Mouse (Mus musculus): ENCODE data around the gene Mpv17l2. TPM values are rescaled to one million over a fixed set of nuclear protein-coding genes. Genes with fewer than 3 reads are reported as not detected.
A peak's percentile ranks its signal among the peaks of the same experiment; 100 is the strongest.

The Mpv17l2 gene
- polyA plus RNA-seq, 1 experiment, result not detected

DNA sequence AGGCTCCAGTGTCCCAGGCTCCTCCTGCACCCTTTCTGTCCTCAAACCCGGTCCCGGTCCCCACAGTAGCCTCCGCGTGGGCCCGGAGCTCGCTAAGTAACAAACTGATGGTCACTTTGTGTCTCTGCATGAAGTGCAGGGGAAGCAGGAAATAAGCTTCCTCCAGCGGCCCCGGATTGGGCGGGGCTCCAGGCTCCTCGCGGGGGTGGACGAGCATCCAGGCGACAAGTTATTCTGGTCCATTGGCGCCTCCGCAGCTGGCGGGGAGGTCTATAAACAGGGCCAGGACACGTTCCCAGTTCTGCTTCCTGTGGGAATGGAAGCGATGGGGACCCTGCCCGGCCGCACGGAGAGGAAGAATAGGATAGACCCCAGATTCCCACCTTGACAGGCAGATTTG lies 7.6 kb downstream of the Mpv17l2 start:
- Histone ChIP-seq H3K27ac (ENCODE audit: insufficient read depth, low read depth, low read length) (peak overlapping the region; percentile 92), H3K4me3 (ENCODE audit: insufficient read depth, low read depth, low read length) (peak overlapping the region; percentile 12; the same call in 1 of the 2 replicates), H3K4me1 (ENCODE audit: control insufficient read depth, insufficient read depth, low read length) (peaks cover 41% of the 10 kb centered on the region)
- 14% methylated on average over 21 of the region's 21 CpGs for WGBS
- TF ChIP-seq CTCF (IDR thresholded peaks at IDR 0.05; ENCODE audit: insufficient read depth, low read depth, low read length), result no peak
- TF ChIP-seq POLR2A (IDR thresholded peaks at IDR 0.05; ENCODE audit: insufficient read depth, low read depth, low read length), result no peak

DNA sequence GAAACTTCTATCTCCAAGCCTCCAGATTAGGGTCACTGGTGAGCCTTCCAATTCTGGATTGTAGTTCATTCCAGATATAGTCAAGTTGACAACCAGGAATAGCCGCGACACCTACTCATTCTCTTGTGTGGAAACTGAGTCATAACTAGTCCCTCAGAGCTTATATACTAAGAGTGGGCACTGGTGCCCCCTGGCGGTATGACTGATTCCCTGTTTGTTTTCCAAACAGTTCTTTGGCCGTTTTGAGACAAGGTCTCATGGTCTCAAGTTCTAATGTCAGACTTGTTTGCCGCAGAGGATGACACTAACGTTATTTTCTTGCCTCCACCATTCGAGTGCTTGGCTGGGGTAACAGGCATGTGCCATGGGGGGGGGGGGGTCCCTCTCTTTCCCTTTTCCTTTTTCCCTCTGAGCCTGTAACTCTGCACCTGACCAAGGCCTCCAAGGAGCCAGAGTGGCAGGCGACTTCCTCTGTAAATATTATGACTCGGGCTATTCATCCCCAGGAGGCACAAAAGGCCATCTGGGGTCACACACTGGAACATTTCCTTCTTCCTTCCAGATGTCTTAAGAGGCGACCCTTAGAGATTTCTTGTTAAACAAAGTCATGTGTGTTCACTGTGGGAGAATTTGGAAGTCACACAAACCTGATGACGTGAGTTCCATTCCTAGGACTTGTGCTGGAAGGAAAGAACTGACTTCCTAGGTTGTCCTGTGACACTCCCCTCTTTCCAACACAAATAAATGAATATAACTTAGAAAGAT lies 8.6 kb downstream of the Mpv17l2 start:
- Histone ChIP-seq H3K4me3 (ENCODE audit: insufficient read depth, low read depth, low read length) (no peak overlapping the region), H3K27ac (ENCODE audit: insufficient read depth, low read depth, low read length) (peak overlapping the region; percentile 92), H3K4me1 (ENCODE audit: control insufficient read depth, insufficient read depth, low read length) (peaks cover 32% of the 10 kb centered on the region)
- 27% methylated on average over 11 of the region's 11 CpGs for WGBS
- TF ChIP-seq CTCF (IDR thresholded peaks at IDR 0.05; ENCODE audit: insufficient read depth, low read depth, low read length) (0 out of 2 replicates have a peak, but pooled peaks have one; percentile 9), POLR2A (IDR thresholded peaks at IDR 0.05; ENCODE audit: insufficient read depth, low read depth, low read length) (no peak)

DNA sequence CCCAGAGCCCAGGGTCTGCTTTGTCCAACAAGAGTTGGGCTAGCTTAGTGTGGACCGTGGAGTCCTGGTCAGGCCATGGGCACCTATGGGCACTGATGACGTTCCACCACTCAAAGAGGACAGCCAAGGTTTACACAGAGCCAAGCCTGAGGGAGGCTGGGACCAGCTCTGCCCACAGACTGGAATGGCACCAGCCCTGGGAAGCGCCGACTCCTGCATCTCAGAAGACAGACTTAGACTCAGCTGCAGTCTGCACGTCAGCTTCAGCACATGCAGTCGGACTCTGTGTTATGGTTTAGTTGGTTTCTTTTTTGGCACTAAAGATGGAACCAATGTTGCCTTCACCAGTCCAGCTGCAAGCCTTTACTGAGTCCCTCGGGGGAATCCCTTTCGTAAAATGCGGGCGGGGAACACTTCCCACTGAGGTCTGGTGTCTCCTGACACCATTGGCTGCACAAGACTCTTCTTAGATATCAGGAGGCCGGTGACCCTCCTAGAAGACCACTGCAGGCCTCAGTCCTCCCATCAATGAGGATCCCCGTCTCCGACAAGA lies 10.5 kb downstream of the Mpv17l2 start:
- Histone ChIP-seq H3K27ac (ENCODE audit: insufficient read depth, low read depth, low read length) (no peak overlapping the region), H3K4me1 (ENCODE audit: control insufficient read depth, insufficient read depth, low read length) (peaks cover 15% of the 10 kb centered on the region), H3K4me3 (ENCODE audit: insufficient read depth, low read depth, low read length) (no peak overlapping the region)
- WGBS, result 86% methylated on average over 13 of the region's 13 CpGs
- TF ChIP-seq POLR2A (IDR thresholded peaks at IDR 0.05; ENCODE audit: insufficient read depth, low read depth, low read length) (no peak), CTCF (IDR thresholded peaks at IDR 0.05; ENCODE audit: insufficient read depth, low read depth, low read length) (no peak)

DNA sequence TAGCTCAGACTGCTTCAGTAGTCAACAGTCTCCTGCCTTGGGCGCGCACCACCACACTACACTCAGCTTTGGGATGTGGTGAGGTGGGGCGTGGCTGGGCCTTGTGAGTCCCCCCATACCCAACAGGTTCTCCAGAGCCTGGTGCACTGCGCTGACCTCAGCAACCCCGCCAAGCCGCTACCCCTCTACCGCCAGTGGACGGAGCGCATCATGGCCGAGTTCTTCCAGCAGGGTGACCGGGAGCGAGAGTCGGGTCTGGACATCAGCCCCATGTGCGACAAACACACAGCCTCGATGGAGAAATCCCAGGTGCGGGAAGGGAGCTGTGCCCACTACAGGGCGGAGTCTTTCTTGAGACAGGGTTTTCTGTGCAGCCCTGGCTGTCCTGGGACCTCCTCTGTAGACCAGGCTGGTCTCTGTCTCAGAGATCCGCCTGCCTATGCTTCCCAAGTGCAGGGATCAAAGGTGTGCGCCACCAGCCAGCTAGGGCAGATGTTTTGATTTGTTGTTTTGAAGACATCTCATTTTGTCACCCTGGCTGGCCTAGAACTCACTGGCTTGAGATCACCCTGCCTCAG lies 11.6 kb downstream of the Mpv17l2 start:
- 86% methylated on average over 19 of the region's 19 CpGs for WGBS
- no peak overlapping the region for H3K4me3 ChIP-seq (ENCODE audit: insufficient read depth, low read depth, low read length)
- no peak overlapping the region for H3K27ac ChIP-seq (ENCODE audit: insufficient read depth, low read depth, low read length)
- peaks cover 18% of the 10 kb centered on the region for H3K4me1 ChIP-seq (ENCODE audit: control insufficient read depth, insufficient read depth, low read length)
- TF ChIP-seq CTCF (IDR thresholded peaks at IDR 0.05; ENCODE audit: insufficient read depth, low read depth, low read length), result no peak
- TF ChIP-seq POLR2A (IDR thresholded peaks at IDR 0.05; ENCODE audit: insufficient read depth, low read depth, low read length), result no peak

DNA sequence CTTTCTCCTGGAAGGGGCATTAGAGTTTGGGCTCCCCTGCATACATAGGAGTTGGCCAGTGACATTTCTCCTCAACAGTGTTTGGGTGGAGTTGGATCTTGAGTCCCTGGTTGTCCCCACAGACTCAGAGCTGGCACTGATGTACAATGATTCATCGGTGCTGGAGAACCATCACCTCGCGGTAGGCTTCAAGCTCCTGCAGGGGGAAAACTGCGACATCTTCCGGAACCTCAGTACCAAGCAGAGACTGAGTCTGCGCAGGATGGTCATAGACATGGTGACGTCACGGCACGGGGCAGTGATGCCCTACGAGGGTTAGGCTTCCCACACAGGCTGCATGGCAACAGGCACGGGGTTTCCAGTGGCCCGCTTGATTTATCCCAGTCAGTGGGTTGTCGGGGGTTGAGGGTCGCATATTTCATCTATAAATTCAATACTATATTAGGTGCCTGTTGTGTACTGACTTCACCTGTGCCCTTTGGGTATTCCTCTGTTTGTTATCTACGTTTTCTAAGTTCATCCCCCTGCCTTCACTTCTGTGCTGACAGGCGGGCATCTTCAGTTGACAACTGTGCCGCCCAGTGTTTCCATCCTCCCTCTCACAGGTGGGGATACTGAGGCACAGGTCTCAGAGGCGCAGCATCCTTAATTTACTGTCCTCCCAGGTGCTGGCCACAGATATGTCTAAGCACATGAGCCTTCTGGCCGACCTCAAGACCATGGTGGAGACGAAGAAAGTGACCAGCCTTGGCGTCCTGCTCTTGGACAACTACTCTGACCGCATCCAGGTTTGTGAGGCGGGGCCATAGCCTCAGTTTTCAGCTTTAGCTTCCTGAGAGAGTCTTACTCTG lies 12.3 kb downstream of the Mpv17l2 start:
- 88% methylated on average over 23 of the region's 23 CpGs for WGBS
- Histone ChIP-seq H3K4me3 (ENCODE audit: insufficient read depth, low read depth, low read length) (no peak overlapping the region), H3K27ac (ENCODE audit: insufficient read depth, low read depth, low read length) (no peak overlapping the region), H3K4me1 (ENCODE audit: control insufficient read depth, insufficient read depth, low read length) (peaks cover 25% of the 10 kb centered on the region)
- TF ChIP-seq POLR2A (IDR thresholded peaks at IDR 0.05; ENCODE audit: insufficient read depth, low read depth, low read length), result no peak
- TF ChIP-seq CTCF (IDR thresholded peaks at IDR 0.05; ENCODE audit: insufficient read depth, low read depth, low read length), result no peak

DNA sequence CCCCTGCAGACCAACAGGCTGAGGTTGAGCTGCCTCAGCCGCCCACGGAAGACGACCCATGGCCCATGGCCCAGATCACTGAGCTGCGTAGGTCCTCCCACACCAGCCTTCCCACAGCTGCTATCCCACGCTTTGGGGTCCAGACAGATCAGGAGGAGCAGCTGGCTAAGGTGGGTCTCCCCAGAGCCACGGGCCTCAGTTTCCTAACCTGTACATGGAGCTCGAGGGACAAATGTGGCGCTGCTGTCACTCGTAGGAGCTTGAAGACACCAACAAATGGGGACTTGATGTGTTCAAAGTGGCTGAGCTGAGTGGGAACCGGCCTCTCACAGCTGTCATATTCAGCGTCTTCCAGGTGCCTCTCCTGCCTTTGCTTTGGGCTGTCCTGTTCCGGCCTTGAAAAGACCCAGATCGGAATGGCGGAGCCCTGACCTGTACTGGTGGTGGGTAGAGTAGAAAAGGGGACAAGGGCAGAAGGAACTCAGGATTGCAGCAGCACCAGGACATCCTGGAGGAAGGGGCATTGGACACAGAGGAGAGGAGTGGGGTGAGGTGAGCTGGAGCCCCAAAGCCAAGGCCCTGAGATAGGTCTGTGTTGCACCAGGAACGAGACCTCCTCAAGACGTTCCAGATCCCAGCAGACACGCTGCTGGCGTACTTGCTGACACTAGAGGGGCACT lies 13.4 kb downstream of the Mpv17l2 start:
- Histone ChIP-seq H3K4me1 (ENCODE audit: control insufficient read depth, insufficient read depth, low read length) (peaks cover 24% of the 10 kb centered on the region), H3K27ac (ENCODE audit: insufficient read depth, low read depth, low read length) (no peak overlapping the region), H3K4me3 (ENCODE audit: insufficient read depth, low read depth, low read length) (no peak overlapping the region)
- TF ChIP-seq CTCF (IDR thresholded peaks at IDR 0.05; ENCODE audit: insufficient read depth, low read depth, low read length), result no peak
- TF ChIP-seq POLR2A (IDR thresholded peaks at IDR 0.05; ENCODE audit: insufficient read depth, low read depth, low read length), result no peak
- WGBS, result 89% methylated on average over 18 of the region's 18 CpGs

DNA sequence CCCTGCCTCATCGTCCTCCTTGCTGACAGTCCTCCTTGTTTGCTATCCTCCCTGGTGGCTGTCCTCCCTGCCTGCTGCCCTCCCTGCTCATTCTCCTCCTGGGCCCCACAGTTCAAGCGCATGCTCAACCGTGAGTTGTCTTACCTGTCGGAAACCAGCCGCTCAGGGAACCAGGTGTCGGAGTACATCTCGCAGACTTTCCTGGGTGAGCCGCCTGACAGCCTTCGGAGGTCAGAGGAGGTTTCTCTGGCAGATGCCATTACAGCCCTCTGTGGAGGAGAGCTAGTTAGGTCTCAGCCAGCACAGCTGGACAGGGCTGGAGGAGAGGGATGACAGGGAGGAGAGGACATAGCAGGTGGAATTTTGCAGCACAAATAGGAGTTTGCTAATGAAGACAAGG lies 14.1 kb downstream of the Mpv17l2 start:
- H3K4me3 ChIP-seq (ENCODE audit: insufficient read depth, low read depth, low read length), result no peak overlapping the region
- TF ChIP-seq CTCF (IDR thresholded peaks at IDR 0.05; ENCODE audit: insufficient read depth, low read depth, low read length), result no peak
- TF ChIP-seq POLR2A (IDR thresholded peaks at IDR 0.05; ENCODE audit: insufficient read depth, low read depth, low read length), result no peak
- H3K27ac ChIP-seq (ENCODE audit: insufficient read depth, low read depth, low read length), result no peak overlapping the region
- WGBS, result 81% methylated on average over 9 of the region's 9 CpGs
- peaks cover 21% of the 10 kb centered on the region for H3K4me1 ChIP-seq (ENCODE audit: control insufficient read depth, insufficient read depth, low read length)

DNA sequence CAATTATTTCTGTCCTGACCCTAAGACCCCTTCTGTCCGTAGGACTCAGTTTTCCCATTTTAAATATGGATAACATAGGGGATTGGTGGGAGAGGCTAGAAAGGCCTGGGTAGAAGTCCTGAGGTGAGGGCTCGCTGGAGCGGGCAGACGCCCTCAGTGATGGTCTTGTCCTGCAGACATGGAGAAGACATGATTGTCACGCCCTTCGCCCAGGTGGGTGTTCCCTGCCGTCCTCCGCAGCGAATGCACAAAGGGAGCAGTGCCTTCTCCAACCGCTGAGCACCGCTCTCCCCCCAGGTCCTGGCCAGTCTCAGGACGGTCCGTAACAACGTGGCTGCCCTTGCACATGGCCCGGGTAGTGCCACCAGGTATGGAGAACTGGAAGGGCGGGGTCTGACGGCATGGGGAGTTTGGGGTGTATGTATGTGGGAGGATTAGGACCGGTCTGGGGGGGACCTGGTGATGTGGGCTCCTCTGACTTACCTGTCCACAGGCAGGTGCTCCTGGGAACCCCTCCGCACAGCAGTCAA lies 15.0 kb downstream of the Mpv17l2 start:
- 68% methylated on average over 19 of the region's 19 CpGs for WGBS
- no peak for TF ChIP-seq POLR2A (IDR thresholded peaks at IDR 0.05; ENCODE audit: insufficient read depth, low read depth, low read length)
- TF ChIP-seq CTCF (IDR thresholded peaks at IDR 0.05; ENCODE audit: insufficient read depth, low read depth, low read length), result no peak
- no peak overlapping the region for H3K27ac ChIP-seq (ENCODE audit: insufficient read depth, low read depth, low read length)
- H3K4me3 ChIP-seq (ENCODE audit: insufficient read depth, low read depth, low read length), result no peak overlapping the region
- H3K4me1 ChIP-seq (ENCODE audit: control insufficient read depth, insufficient read depth, low read length), result peaks cover 21% of the 10 kb centered on the region
